Mouse (Mus musculus): ENCODE measurements around the gene Adamts13. TPM values are rescaled to one million over a fixed set of nuclear protein-coding genes. Genes with fewer than 3 reads are reported as not detected.

Gene Adamts13
- total and polyA plus RNA-seq, 3 experiments = 19.7 to 130 TPM; not detected in 1

DNA sequence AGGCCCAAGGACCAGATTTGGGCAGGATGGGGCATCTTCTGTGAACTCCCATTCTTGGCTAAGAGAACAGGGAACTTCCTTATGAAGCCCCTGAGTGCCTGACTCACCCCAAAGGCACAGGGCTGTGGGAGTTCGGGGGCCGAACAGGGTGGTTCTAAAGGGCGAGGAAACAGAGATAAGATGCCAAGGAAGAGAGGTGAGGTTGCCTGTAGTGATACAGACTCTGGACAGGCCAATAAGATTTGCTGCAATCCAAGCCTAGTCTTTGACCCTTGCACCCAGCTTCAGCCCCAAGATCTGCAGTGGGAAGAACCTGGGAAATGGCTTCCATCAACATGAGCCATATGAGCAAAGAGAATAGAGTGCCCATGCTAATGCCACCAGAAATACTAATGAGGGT lies 30.0 kb upstream of the Adamts13 start:
- Histone ChIP-seq H3K4me1 (ENCODE audit: control insufficient read depth in 1 of 2, insufficient read depth in 2 of 2, low read length in 2 of 2) (no peaks in the 10 kb centered on the region), H3K4me3 (ENCODE audit: control insufficient read depth in 1 of 2, insufficient read depth in 1 of 2, low read depth in 2 of 2, low read length in 2 of 2) (no peak overlapping the region), H3K27me3 (ENCODE audit: control insufficient read depth in 1 of 2, insufficient read depth in 2 of 2, low read length in 2 of 2) (no peaks in the 10 kb centered on the region; a peak in 1 of 4 replicates), H3K27ac (ENCODE audit: control insufficient read depth, low read depth, low read length) (no peak overlapping the region), H3K79me2 (ENCODE audit: control insufficient read depth, insufficient read depth, low read length, poor library complexity) (no peaks in the 10 kb centered on the region), H3K9me3 (replicated peaks; ENCODE audit: insufficient read depth, low read length) (no peaks in the 10 kb centered on the region), H3K36me3 (ENCODE audit: control insufficient read depth in 1 of 2, insufficient read depth in 2 of 2, low read length in 2 of 2) (no peaks in the 10 kb centered on the region), H3K9ac (ENCODE audit: control insufficient read depth, low read depth, low read length, poor library complexity, severe bottlenecking) (no peak overlapping the region)
- TF ChIP-seq MXI1 (IDR thresholded peaks at IDR 0.05; ENCODE audit: low read depth, low read length) = no peak
- TF ChIP-seq MYB (IDR thresholded peaks at IDR 0.05; ENCODE audit: low read depth, low read length) = no peak
- no peak for TF ChIP-seq JUND (IDR thresholded peaks at IDR 0.05; ENCODE audit: low read depth, low read length)
- no peak for TF ChIP-seq TBP (IDR thresholded peaks at IDR 0.05; ENCODE audit: low read depth, low read length)
- no peak for TF ChIP-seq MAZ (IDR thresholded peaks at IDR 0.05; ENCODE audit: low read depth, low read length)
- TF ChIP-seq CTCF (IDR thresholded peaks at IDR 0.05 in 2 of 3, conservative IDR thresholded peaks at IDR 0.05 in 1 of 3; ENCODE audit: control insufficient read depth in 1 of 3, insufficient read depth in 1 of 3, low read depth in 2 of 3, low read length in 3 of 3, poor library complexity in 1 of 3, severe bottlenecking in 1 of 3) = no peak
- TF ChIP-seq RCOR1 (IDR thresholded peaks at IDR 0.05; ENCODE audit: low read depth, low read length) = no peak
- no peak for TF ChIP-seq KAT2A (conservative IDR thresholded peaks at IDR 0.05; ENCODE audit: low read depth, low read length)
- no peak for TF ChIP-seq ELF1 (IDR thresholded peaks at IDR 0.05; ENCODE audit: low read depth, low read length)
- no peak for TF ChIP-seq MEF2A (IDR thresholded peaks at IDR 0.05; ENCODE audit: extremely low read depth, insufficient replicate concordance, low read depth, low read length, poor library complexity, severe bottlenecking)
- TF ChIP-seq ETS1 (IDR thresholded peaks at IDR 0.05; ENCODE audit: low read depth, low read length) = no peak
- TF ChIP-seq ZMIZ1 (IDR thresholded peaks at IDR 0.05; ENCODE audit: low read depth, low read length) = no peak
- no peak for TF ChIP-seq ZNF384 (IDR thresholded peaks at IDR 0.05; ENCODE audit: low read depth, low read length)
- TF ChIP-seq MYC (IDR thresholded peaks at IDR 0.05; ENCODE audit: low read depth, low read length) = no peak
- no peak for TF ChIP-seq ZKSCAN1 (IDR thresholded peaks at IDR 0.05; ENCODE audit: low read depth, low read length)
- no peak for TF ChIP-seq E2F4 (IDR thresholded peaks at IDR 0.05; ENCODE audit: borderline replicate concordance, low read depth, low read length)
- TF ChIP-seq ZC3H11A (IDR thresholded peaks at IDR 0.05; ENCODE audit: low read depth, low read length) = no peak
- TF ChIP-seq USF1 (IDR thresholded peaks at IDR 0.05; ENCODE audit: low read depth, low read length) = no peak
- TF ChIP-seq POLR2AphosphoS5 (IDR thresholded peaks at IDR 0.05; ENCODE audit: borderline replicate concordance, low read depth, low read length) = no peak
- TF ChIP-seq CHD1 (IDR thresholded peaks at IDR 0.05; ENCODE audit: low read depth, low read length) = no peak
- DNase-seq (ENCODE audit: low read depth, low spot score) = no peak

- Histone ChIP-seq H3K4me1 (ENCODE audit: control insufficient read depth in 1 of 2, insufficient read depth in 2 of 2, low read length in 2 of 2) (no peaks in the 10 kb centered on the region), H3K27me3 (ENCODE audit: control insufficient read depth in 1 of 2, insufficient read depth in 2 of 2, low read length in 2 of 2) (no peaks in the 10 kb centered on the region), H3K79me2 (ENCODE audit: control insufficient read depth, insufficient read depth, low read length, poor library complexity) (no peaks in the 10 kb centered on the region), H3K4me3 (ENCODE audit: control insufficient read depth in 1 of 2, insufficient read depth in 1 of 2, low read depth in 2 of 2, low read length in 2 of 2) (no peak overlapping the region), H3K9me3 (replicated peaks; ENCODE audit: insufficient read depth, low read length) (no peaks in the 10 kb centered on the region), H3K9ac (ENCODE audit: control insufficient read depth, low read depth, low read length, poor library complexity, severe bottlenecking) (no peak overlapping the region), H3K36me3 (ENCODE audit: control insufficient read depth in 1 of 2, insufficient read depth in 2 of 2, low read length in 2 of 2) (peaks cover 0 to 7% of the 10 kb centered on the region in 2 experiments; a peak in 2 of 4 replicates), H3K27ac (ENCODE audit: control insufficient read depth, low read depth, low read length) (no peak overlapping the region)
- DNase-seq (ENCODE audit: low read depth, low spot score) = no peak
- no peak for TF ChIP-seq ELF1 (IDR thresholded peaks at IDR 0.05; ENCODE audit: low read depth, low read length)
- no peak for TF ChIP-seq ETS1 (IDR thresholded peaks at IDR 0.05; ENCODE audit: low read depth, low read length)
- TF ChIP-seq POLR2AphosphoS5 (IDR thresholded peaks at IDR 0.05; ENCODE audit: borderline replicate concordance, low read depth, low read length) = no peak
- TF ChIP-seq ZNF384 (IDR thresholded peaks at IDR 0.05; ENCODE audit: low read depth, low read length) = no peak
- no peak for TF ChIP-seq CHD2 (IDR thresholded peaks at IDR 0.05; ENCODE audit: low read length)
- TF ChIP-seq MXI1 (IDR thresholded peaks at IDR 0.05; ENCODE audit: low read depth, low read length) = no peak
Measured at GRCm38 (mm10) chr2:26950411-26950810, 22.8 kb upstream of the Adamts13 start.
